Mouse (Mus musculus): ENCODE measurements around the gene Apol10b.
"Not testable (repeated sequence)": the region's sequence is repeated elsewhere in the genome, so short reads cannot be mapped to it uniquely, and the experiment has no call there.

Gene Apol10b

DNA sequence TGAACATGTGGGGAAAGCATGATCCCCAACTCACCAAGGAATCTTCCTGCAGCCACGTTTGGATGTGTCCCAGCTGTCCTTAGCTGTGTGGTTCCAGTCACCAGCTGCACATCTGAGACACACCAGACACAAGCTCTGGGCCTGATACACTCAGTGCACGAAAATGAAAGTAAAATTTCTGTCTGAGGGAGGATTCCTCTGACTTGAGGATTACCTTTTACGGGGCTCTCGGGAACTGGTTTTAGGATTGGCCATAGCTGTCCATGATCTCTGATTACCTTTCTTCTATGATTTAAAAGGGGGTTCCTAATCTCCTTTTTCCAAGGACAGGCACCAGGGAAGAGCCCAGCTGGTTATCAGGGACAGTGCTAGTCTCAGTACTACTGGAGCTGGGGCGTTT lies at the start of gene Apol10b:
TSS of gene Apol10b (minus strand) at position 165 of the 400 bp plus-strand sequence.
- no peaks in the 10 kb centered on the region for H3K27me3 ChIP-seq (ENCODE audit: control insufficient read depth, insufficient read depth, low read length, poor library complexity, severe bottlenecking)
- DNase-seq (ENCODE audit: low read depth, low spot score), result no peak
- H3K36me3 ChIP-seq (ENCODE audit: control insufficient read depth, insufficient read depth, low read length, poor library complexity, severe bottlenecking), result no peaks in the 10 kb centered on the region

DNA sequence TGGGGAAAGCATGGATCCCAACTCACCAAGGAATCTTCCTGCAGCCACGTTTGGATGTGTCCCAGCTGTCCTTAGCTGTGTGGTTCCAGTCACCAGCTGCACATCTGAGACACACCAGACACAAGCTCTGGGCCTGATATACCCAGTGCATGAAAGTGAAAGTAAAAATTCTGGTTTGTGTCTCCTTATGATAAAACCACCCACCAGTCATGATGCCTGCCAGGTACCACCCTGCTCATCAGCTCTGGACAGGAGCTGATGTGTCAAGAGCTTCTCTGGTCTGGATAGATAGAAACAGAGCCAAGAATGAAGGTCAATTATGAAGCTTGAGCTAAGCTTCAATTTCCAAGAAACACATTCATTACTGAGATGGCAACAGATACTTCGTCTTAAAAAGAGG lies 47.3 kb upstream of the Apol10b start, which contains the start of gene Apol11b:
TSS of gene Apol11b (minus strand) at position 111 of the 400 bp plus-strand sequence.
- H3K27me3 ChIP-seq (ENCODE audit: control insufficient read depth, insufficient read depth, low read length, poor library complexity, severe bottlenecking); DNase-seq (ENCODE audit: low read depth, low spot score); H3K36me3 ChIP-seq (ENCODE audit: control insufficient read depth, insufficient read depth, low read length, poor library complexity, severe bottlenecking): not testable (repeated sequence)

DNA sequence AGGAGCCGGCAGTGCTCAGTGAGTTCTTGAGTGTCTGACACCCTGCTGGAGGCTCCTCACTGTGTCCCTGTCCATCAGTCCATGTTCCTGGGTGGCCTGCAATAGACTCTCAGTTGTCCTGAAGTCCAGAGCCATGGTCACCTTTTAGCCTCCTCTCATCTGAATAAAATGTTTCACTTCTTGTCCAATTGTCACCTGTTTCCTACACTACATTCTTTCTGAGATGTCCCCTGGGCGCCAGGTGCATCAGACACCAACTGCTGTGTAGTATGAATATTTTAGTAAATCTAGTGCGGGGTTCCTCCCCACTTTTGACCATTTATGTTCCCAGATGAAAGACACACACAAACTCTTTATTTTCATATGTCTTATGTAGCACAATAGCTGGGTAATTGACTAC lies 33.9 kb upstream of the Apol10b start:
- H3K36me3 ChIP-seq (ENCODE audit: control insufficient read depth, insufficient read depth, low read length, poor library complexity, severe bottlenecking); H3K27me3 ChIP-seq (ENCODE audit: control insufficient read depth, insufficient read depth, low read length, poor library complexity, severe bottlenecking); DNase-seq (ENCODE audit: low read depth, low spot score): not testable (repeated sequence)

DNA sequence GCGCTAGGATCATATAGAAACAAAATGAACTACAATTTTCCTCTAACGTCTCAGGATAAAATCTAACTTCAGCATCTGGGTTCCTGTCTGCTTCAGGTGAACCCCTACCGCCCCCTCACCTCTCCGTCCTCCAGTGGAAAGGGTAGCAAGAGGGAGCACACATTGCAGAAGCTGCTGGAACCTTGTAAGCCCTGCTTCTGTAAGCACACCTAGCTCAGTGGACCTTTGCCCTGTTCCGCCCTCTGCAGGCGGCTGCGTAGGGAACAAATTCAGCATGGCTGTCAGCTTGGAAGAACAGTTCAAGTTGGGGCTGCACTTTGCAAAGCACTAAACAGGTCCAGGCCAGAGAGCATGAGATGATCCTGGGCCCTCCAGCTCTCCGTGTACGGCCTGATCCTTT lies 32.7 kb upstream of the Apol10b start:
- DNase-seq (ENCODE audit: low read depth, low spot score); H3K36me3 ChIP-seq (ENCODE audit: control insufficient read depth, insufficient read depth, low read length, poor library complexity, severe bottlenecking): not testable (repeated sequence)

DNA sequence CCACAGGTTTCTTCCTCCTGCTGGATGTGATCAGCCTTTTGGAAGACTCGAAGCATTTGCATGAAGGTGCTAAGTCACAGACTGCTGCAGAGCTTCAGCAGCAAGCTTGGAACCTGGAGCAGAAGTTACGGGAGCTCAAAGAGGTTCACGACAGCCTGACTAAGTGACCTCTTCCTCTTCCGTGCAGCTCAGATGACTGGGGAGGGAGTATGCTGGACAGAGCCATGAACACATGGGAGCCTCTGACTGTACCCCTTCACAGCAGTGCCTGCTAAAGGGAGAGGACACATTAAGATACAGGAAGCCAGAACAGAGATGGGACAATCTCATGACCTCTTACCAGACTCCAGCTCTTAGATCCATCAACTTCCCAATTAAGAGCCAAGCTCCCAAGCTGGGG lies 30.5 kb upstream of the Apol10b start:
- H3K27me3 ChIP-seq (ENCODE audit: control insufficient read depth, insufficient read depth, low read length, poor library complexity, severe bottlenecking), result not testable (repeated sequence)

More for the DNA sequence above, 32.7 kb upstream of the Apol10b start:
- not testable (repeated sequence) for H3K27me3 ChIP-seq (ENCODE audit: control insufficient read depth, insufficient read depth, low read length, poor library complexity, severe bottlenecking)

DNA sequence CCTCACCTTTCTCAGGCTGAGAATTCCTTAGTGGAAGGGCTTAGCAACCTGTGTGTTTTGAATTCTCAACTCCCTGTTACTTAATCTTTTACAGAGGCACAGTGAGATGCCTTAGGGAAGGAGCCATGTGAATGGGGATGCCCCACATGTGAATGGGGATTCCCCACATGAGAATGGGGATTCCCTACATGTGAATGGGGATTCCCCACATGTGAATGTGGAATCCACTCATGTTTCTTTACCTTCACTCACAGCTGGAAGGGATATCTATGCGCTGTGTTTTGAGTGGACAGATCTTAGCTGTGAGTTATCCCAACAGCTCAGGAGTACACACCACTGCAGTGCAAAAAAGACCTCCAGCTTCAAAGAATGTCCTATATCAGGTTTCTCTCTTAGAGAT lies 28.8 kb upstream of the Apol10b start:
- DNase-seq (ENCODE audit: low read depth, low spot score), result peak; percentile 51

More for the DNA sequence above, 30.5 kb upstream of the Apol10b start:
- not testable (repeated sequence) for DNase-seq (ENCODE audit: low read depth, low spot score); H3K36me3 ChIP-seq (ENCODE audit: control insufficient read depth, insufficient read depth, low read length, poor library complexity, severe bottlenecking)

DNA sequence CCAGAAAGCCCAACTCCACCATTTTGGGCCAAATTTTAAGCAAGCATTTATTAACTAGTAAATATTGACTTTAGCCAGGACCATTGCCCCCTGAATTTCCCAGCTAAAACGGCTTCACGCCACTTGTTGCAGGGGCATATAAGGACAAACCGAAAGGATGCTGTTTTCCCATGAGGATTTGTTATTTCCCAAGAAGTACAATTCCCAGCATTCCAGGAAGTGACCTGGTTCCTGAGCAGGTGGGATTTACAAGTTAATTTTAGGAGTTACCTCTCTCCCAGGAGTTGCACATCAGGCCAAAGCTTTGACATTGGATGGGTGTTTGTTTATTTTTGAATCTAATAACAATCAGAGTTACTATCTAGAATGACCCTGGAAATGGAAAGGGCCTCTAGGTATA lies 10.1 kb upstream of the Apol10b start:
- Histone ChIP-seq H3K36me3 (ENCODE audit: control insufficient read depth, insufficient read depth, low read length, poor library complexity, severe bottlenecking) (no peaks in the 10 kb centered on the region), H3K27me3 (ENCODE audit: control insufficient read depth, insufficient read depth, low read length, poor library complexity, severe bottlenecking) (no peaks in the 10 kb centered on the region)
- DNase-seq (ENCODE audit: low read depth, low spot score), result no peak

More for the DNA sequence above, 28.8 kb upstream of the Apol10b start:
- no peaks in the 10 kb centered on the region for H3K27me3 ChIP-seq (ENCODE audit: control insufficient read depth, insufficient read depth, low read length, poor library complexity, severe bottlenecking)
- H3K36me3 ChIP-seq (ENCODE audit: control insufficient read depth, insufficient read depth, low read length, poor library complexity, severe bottlenecking), result no peaks in the 10 kb centered on the region

DNA sequence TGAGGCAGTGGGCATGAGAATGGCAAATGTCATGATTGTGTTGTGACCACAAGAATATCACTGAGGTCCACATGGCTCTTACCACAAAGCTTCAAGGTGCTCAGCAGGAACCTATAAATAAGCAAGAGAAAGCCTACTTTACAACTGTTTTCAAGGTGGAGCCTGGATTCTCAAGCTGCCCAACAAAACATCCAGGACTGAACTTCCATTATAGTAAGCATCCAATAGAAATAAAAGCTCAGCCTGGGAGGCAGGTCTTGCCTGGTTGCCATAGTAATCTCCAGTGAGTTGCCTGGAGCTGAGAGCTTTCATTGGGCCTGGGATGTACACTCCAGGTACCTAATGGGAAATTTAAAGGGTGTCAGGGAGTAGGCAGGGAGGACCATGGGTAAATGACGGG lies 3.0 kb upstream of the Apol10b start, which contains the start of gene Gm36245:
TSS of gene Gm36245 (plus strand) at position 301 of the 400 bp plus-strand sequence.
- no peak for DNase-seq (ENCODE audit: low read depth, low spot score)
- no peaks in the 10 kb centered on the region for H3K27me3 ChIP-seq (ENCODE audit: control insufficient read depth, insufficient read depth, low read length, poor library complexity, severe bottlenecking)
- no peaks in the 10 kb centered on the region for H3K36me3 ChIP-seq (ENCODE audit: control insufficient read depth, insufficient read depth, low read length, poor library complexity, severe bottlenecking)

GRCm38 (mm10) chr15:77598429-77598828 lies 2.5 kb upstream of the Apol10b start:
- no peaks in the 10 kb centered on the region for H3K27me3 ChIP-seq (ENCODE audit: control insufficient read depth, insufficient read depth, low read length, poor library complexity, severe bottlenecking)
- no peak for DNase-seq (ENCODE audit: low read depth, low spot score)

DNA sequence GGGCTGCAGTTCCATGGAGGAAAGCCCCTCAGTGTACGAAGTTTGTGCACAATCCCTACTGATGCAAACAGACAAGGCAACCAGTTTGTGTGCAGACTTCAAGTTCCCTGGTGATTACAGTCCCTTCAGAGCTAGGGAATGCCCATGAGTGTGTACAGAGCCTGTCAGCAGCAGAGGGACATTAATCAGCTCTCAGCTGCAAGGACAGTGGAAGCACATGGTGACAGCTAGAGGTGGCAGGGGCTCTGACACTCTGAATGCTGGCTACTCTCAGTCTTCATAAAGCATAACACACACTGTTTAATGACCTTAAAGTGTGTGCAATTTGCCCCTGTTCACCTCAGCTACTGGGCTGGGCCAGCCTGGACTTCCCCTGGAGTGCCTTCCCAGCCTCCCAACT lies 2.4 kb downstream of the Apol10b start:
- DNase-seq (ENCODE audit: low read depth, low spot score), result no peak
- no peaks in the 10 kb centered on the region for H3K36me3 ChIP-seq (ENCODE audit: control insufficient read depth, insufficient read depth, low read length, poor library complexity, severe bottlenecking)
- no peaks in the 10 kb centered on the region for H3K27me3 ChIP-seq (ENCODE audit: control insufficient read depth, insufficient read depth, low read length, poor library complexity, severe bottlenecking)

More at GRCm38 (mm10) chr15:77598429-77598828, 2.5 kb upstream of the Apol10b start:
- no peaks in the 10 kb centered on the region for H3K36me3 ChIP-seq (ENCODE audit: control insufficient read depth, insufficient read depth, low read length, poor library complexity, severe bottlenecking)

- Histone ChIP-seq H3K36me3 (ENCODE audit: control insufficient read depth, insufficient read depth, low read length, poor library complexity, severe bottlenecking) (no peaks in the 10 kb centered on the region), H3K27me3 (ENCODE audit: control insufficient read depth, insufficient read depth, low read length, poor library complexity, severe bottlenecking) (no peaks in the 10 kb centered on the region)
- DNase-seq (ENCODE audit: low read depth, low spot score), result no peak
Measured at GRCm38 (mm10) chr15:77590881-77591280, 5.0 kb downstream of the Apol10b start.

GRCm38 (mm10) chr15:77588981-77589380 lies 6.9 kb downstream of the Apol10b start:
- no peaks in the 10 kb centered on the region for H3K27me3 ChIP-seq (ENCODE audit: control insufficient read depth, insufficient read depth, low read length, poor library complexity, severe bottlenecking)
- no peak for DNase-seq (ENCODE audit: low read depth, low spot score)
- no peaks in the 10 kb centered on the region for H3K36me3 ChIP-seq (ENCODE audit: control insufficient read depth, insufficient read depth, low read length, poor library complexity, severe bottlenecking)

GRCm38 (mm10) chr15:77587026-77587425 lies 8.9 kb downstream of the Apol10b start:
- H3K36me3 ChIP-seq (ENCODE audit: control insufficient read depth, insufficient read depth, low read length, poor library complexity, severe bottlenecking), result no peaks in the 10 kb centered on the region
- no peaks in the 10 kb centered on the region for H3K27me3 ChIP-seq (ENCODE audit: control insufficient read depth, insufficient read depth, low read length, poor library complexity, severe bottlenecking)
- no peak for DNase-seq (ENCODE audit: low read depth, low spot score)

- no peak for DNase-seq (ENCODE audit: low read depth, low spot score)
- no peaks in the 10 kb centered on the region for H3K36me3 ChIP-seq (ENCODE audit: control insufficient read depth, insufficient read depth, low read length, poor library complexity, severe bottlenecking)
- H3K27me3 ChIP-seq (ENCODE audit: control insufficient read depth, insufficient read depth, low read length, poor library complexity, severe bottlenecking), result no peaks in the 10 kb centered on the region
Measured at GRCm38 (mm10) chr15:77581681-77582080, 14.2 kb downstream of the Apol10b start.

DNA sequence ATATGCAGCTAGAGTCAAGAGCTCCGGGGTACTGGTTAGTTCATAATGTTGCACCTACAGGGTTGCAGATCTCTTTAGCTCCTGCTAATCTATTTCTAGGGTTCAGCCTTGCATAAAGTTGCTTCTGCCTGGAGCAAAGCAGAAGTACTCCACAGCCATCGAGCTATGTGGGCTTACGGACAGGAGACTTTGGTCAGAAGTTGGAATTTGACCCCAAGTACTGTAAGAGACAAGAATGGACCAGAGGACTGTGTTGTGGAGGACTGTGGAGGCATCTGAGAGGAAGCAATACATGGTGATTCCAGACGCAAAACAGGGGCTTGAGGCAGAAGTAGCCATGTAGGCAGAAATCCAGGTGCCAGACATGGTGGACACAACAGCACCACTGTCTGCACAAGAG lies 16.6 kb downstream of the Apol10b start:
- DNase-seq (ENCODE audit: low read depth, low spot score), result no peak
- H3K36me3 ChIP-seq (ENCODE audit: control insufficient read depth, insufficient read depth, low read length, poor library complexity, severe bottlenecking), result no peaks in the 10 kb centered on the region
- H3K27me3 ChIP-seq (ENCODE audit: control insufficient read depth, insufficient read depth, low read length, poor library complexity, severe bottlenecking), result no peaks in the 10 kb centered on the region

- H3K27me3 ChIP-seq (ENCODE audit: control insufficient read depth, insufficient read depth, low read length, poor library complexity, severe bottlenecking), result no peaks in the 10 kb centered on the region
- no peaks in the 10 kb centered on the region for H3K36me3 ChIP-seq (ENCODE audit: control insufficient read depth, insufficient read depth, low read length, poor library complexity, severe bottlenecking)
- DNase-seq (ENCODE audit: low read depth, low spot score), result no peak
Measured at GRCm38 (mm10) chr15:77578801-77579200, 17.1 kb downstream of the Apol10b start.
